ENCODE assay signal across 18 mouse cellular contexts in genomic region chr19:56994653-56995052, GRCm38 (mm10). TPM values are rescaled to one million over a fixed set of nuclear protein-coding genes. Genes with fewer than 3 reads are reported as not detected.
DNase-seq lines count a peak whose midpoint lies in the region; ATAC-seq lines count a peak whose summit lies in the region.
"Had no signal": no experiment of that assay in that cellular context is flagged by ENCODE, and none has a peak within 500 bp of the region (broad histone marks: within the 10 kb centered on the region; RNA-seq: fewer than 3 reads in every experiment).

No protein-coding gene starts in this region.

- no peaks in the 10 kb centered on the region for H3K9me3 ChIP-seq in kidney, embryonic 14.5 days (ENCODE audit: control insufficient read depth, low read length)
- H3K9me3 ChIP-seq in kidney, embryonic 15.5 days (replicated peaks) = no peaks in the 10 kb centered on the region
- H3K9me3 ChIP-seq: embryonic facial prominence, embryonic 10.5 days; liver, embryonic 12.5 days; midbrain, embryonic 15.5 days; neural tube, embryonic 13.5 days had no signal

- no peak overlapping the region for H3K4me3 ChIP-seq in kidney, embryonic 14.5 days (ENCODE audit: low read length)
- no peak overlapping the region for H3K4me3 ChIP-seq in kidney, embryonic 15.5 days (replicated peaks)
- H3K4me3 ChIP-seq: embryonic facial prominence, embryonic 10.5 days; liver, embryonic 12.5 days; midbrain, embryonic 15.5 days; neural tube, embryonic 13.5 days had no signal

- peaks cover 27% of the 10 kb centered on the region for H3K4me1 ChIP-seq in kidney, embryonic 14.5 days (ENCODE audit: control insufficient read depth, insufficient read depth, low read length)
- peaks cover 72% of the 10 kb centered on the region for H3K4me1 ChIP-seq in kidney, embryonic 15.5 days
- H3K4me1 ChIP-seq: liver, embryonic 12.5 days had no signal

- no peaks in the 10 kb centered on the region for H3K27me3 ChIP-seq in kidney, embryonic 14.5 days (ENCODE audit: control insufficient read depth, insufficient read depth, low read length)
- no peaks in the 10 kb centered on the region for H3K27me3 ChIP-seq in kidney, embryonic 15.5 days
- H3K27me3 ChIP-seq: liver, embryonic 12.5 days; midbrain, embryonic 15.5 days; neural tube, embryonic 13.5 days had no signal

- H3K4me2 ChIP-seq in kidney, embryonic 14.5 days (replicated peaks; ENCODE audit: low read depth, low read length) = no peak overlapping the region
- no peak overlapping the region for H3K4me2 ChIP-seq in kidney, embryonic 15.5 days
- H3K4me2 ChIP-seq: heart, embryonic 11.5 days; liver, embryonic 12.5 days; midbrain, embryonic 15.5 days; neural tube, embryonic 13.5 days had no signal

- peak; percentile 72 for DNase-seq in adrenal gland, adult 2 months
- no peak for DNase-seq in adrenal gland, postnatal 4 days (ENCODE audit: low spot score in 2 of 2)
- peak; percentile 69 for DNase-seq in kidney, adult 18-20 months
- peak; percentile 66 for DNase-seq in lung, postnatal 14 days
- no peak for DNase-seq in left cerebral cortex, adult 8-10 months (ENCODE audit: low spot score in 2 of 2)
- DNase-seq: cerebellum, adult 9-11 months; left cerebral cortex, postnatal 4 days; spleen, adult 18-20 months; thymus, postnatal 36 days had no signal

- no peaks in the 10 kb centered on the region for H3K36me3 ChIP-seq in kidney, embryonic 14.5 days (ENCODE audit: control insufficient read depth, insufficient read depth, low read length)
- no peaks in the 10 kb centered on the region for H3K36me3 ChIP-seq in kidney, embryonic 15.5 days
- H3K36me3 ChIP-seq: embryonic facial prominence, embryonic 10.5 days; liver, embryonic 12.5 days; midbrain, embryonic 15.5 days; neural tube, embryonic 13.5 days had no signal

- ATAC-seq in kidney, embryonic 14.5 days (ENCODE audit: low FRiP score, low TSS enrichment) = no peak
- ATAC-seq in kidney, embryonic 15.5 days (replicated peaks; ENCODE audit: low FRiP score) = no peak
- ATAC-seq in inflammation-experienced regulatory T-cells, adult 6 months = no peak
- ATAC-seq: liver, embryonic 12.5 days; midbrain, embryonic 15.5 days had no signal

- 56% methylated on average over 4 of the region's 4 CpGs for WGBS in kidney, embryonic 14.5 days
- WGBS in kidney, embryonic 15.5 days = 54% methylated on average over 4 of the region's 4 CpGs

- H3K27ac ChIP-seq in kidney, embryonic 14.5 days (ENCODE audit: low read depth, low read length) = no peak overlapping the region
- H3K27ac ChIP-seq in kidney, embryonic 15.5 days = peak overlapping the region; percentile 67; the same call in 1 of the 2 replicates
- H3K27ac ChIP-seq: liver, embryonic 12.5 days; macrophage; midbrain, embryonic 15.5 days; neural tube, embryonic 13.5 days had no signal

- no peak overlapping the region for H3K9ac ChIP-seq in kidney, embryonic 14.5 days (ENCODE audit: low read depth, low read length)
- no peak overlapping the region for H3K9ac ChIP-seq in kidney, embryonic 15.5 days
- H3K9ac ChIP-seq: liver, embryonic 12.5 days; midbrain, embryonic 15.5 days; neural tube, embryonic 13.5 days had no signal

RNA-seq across cellular contexts. Expression of gene Afap1l2, which starts 13.4 kb away (rescaled TPM):
- 10 to 100 TPM; 22.7 to 29.7 TPM for total RNA-seq in adrenal gland, adult 2 months (2021)
- 4.5 and 5.6 TPM in 2 replicates for polyA plus RNA-seq in adrenal gland, adult 2 months (2012; rRNA removed)
- 10 to 100 TPM; 20.5 to 20.6 TPM for total RNA-seq in adrenal gland, postnatal 4 days (2021)
- 9.0 and 12.5 TPM in 2 replicates for polyA plus RNA-seq in kidney, embryonic 14.5 days (2014; fragmentation: Nextera tagmentation; extraction: Ambion mirVana)
- polyA plus RNA-seq in kidney, embryonic 15.5 days (2015; fragmentation: Nextera tagmentation; extraction: Ambion mirVana) = 16.8 and 18.3 TPM in 2 replicates
- total RNA-seq in left cerebral cortex, adult 8-10 months (2022) = 10 to 100 TPM in 1 of 4 experiments, 1 to 10 TPM in 3; 6.8 to 10.2 (median 8.2) TPM
- not detected for polyA plus RNA-seq in inflammation-experienced regulatory T-cells, adult 6 months (2017; shearing (Covaris generic))
- polyA plus RNA-seq: macrophage had no signal

Comparison
In these comparisons a context has a peak if more than half of its experiments do, and no peak if none do; other contexts are left out.
1. DNase-seq: peak in adrenal gland, adult 2 months (single experiment), kidney, adult 18-20 months (single experiment) and lung, postnatal 14 days (single experiment); none in adrenal gland, postnatal 4 days (0 of 2) and left cerebral cortex, adult 8-10 months (0 of 2).